Mouse (Mus musculus) adrenal gland, adult 18-20 months (tissue): ENCODE results near the gene Otogl. TPM values are rescaled to one million over a fixed set of nuclear protein-coding genes. Genes with fewer than 3 reads are reported as not detected.
"Not testable (repeated sequence)": the region's sequence is repeated elsewhere in the genome, so short reads cannot be mapped to it uniquely, and the experiment has no call there.

Experiments used
- DNase-seq, 2 experiments: peaks; one replicate each; pipeline ENCODE4 v3.0.0; 2021 to 2022; ENCODE audit warnings: low spot score in 2 of 2
- total RNA-seq, 2 experiments: library from RNA; stranded (reverse); gene quantifications; 1 replicate in 1 of 2; 2 replicates in 1 of 2; pipeline ENCODE4 v1.2.3; 2021

The Otogl gene
- total RNA-seq, 2 experiments from 2014 or later, result 0.23 to 0.45 TPM

DNA sequence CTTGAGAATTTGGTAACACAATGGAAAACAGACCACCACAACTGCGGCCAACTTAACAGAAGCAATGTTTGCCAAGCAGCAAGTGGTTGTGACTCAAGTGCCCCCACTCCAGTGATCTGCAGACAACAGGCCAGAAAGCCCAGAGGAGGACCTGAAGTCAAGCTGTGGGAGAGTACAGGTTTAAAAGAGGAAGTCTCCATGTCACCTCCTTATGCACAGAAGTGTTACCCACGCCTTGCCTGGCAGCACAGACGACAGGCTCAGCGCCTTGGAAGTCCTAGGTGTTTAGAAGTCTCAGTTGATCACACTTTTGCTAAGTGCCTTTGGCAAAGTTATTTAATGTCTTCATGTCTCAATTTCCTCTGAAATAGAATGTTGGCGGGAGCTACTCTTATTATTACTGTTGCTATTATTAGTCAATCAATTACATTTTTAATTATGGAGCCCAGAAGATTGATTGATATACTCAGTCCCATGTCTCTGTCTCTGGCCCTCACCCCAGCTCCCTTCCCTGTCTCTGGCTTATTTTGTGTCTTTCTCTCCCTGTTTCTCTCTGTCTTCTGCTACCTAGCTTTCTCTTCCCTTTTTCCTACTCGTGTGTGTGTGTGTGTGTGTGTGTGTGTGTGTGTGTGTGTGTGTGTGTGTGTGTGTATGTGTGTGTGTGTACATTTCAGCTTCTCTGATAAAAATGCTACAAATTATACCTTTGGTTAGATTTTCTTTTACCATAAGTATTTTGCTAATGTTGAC lies 101.1 kb downstream of the Otogl start:
- no peak for DNase-seq

DNA sequence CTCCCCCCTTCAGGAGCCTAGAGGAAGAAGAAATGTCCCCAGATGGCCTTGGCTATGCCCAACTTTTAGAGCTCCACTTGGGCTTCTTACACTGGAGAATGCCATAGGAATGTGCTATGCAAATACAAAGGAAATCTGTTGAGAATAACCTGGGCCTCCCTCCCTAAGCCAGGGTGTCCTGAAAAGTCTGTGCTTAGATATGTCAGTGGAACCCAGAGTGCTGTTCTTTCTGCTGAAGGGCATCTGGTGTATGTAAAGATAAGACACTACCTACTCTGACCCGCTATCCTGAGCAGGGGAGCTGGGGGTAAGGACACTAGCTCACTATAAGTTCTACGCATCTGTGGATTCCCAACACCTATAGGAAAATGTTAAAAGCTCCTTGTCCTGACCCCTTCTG lies 106.7 kb downstream of the Otogl start:
- no peak for DNase-seq

DNA sequence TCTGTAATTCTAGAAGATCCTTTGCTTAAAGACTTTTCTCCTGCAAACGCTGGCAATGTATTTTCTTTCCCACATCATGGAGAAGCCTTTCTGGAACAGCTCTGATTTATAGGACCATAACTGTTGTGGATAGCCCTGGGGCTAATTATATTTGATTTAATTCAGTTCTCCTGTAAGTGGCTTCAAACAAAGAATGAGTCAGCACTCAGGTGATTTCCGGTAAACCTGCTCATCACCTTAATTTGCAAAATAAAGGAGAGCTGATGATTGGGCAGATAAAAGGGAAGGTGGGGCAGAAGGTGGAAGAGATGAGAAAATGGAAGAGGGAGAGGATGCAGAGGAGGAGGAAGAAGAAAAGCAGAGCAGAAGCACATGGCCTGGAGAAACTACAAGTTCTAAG lies 107.6 kb downstream of the Otogl start:
- DNase-seq, result not testable (repeated sequence)

DNA sequence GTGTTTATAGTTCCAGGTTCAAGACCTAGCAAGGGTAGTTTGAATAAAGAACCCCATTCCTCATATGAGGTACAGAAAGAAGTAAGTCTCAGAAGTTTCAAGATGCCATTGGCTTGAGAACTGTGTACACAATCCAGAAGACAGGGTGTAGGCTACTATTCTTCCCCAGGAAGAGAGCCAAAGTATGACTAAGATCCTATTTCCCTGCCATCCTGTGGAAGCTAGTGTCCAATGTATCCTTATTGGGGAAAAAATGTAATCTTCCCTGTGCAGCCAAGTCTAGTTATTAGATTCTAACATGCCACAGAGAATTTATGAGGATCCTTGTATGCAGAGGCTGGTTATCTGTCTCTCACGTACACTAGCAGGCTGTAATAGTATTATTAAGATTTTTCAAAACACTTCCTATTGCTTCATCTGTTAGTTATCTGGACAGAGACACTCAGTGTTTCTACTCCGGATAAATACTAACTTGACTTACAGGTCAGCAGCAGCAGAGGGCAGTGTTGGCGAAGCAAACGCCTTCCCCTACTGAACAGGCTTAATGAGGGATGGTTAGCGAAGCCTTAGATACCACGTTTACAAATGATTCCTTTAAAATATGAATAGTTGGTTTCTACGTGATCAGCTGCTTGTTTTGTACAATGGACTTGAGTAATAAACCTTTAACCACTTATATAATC lies 112.1 kb downstream of the Otogl start:
- peak; percentile 36 to 45 for DNase-seq

DNA sequence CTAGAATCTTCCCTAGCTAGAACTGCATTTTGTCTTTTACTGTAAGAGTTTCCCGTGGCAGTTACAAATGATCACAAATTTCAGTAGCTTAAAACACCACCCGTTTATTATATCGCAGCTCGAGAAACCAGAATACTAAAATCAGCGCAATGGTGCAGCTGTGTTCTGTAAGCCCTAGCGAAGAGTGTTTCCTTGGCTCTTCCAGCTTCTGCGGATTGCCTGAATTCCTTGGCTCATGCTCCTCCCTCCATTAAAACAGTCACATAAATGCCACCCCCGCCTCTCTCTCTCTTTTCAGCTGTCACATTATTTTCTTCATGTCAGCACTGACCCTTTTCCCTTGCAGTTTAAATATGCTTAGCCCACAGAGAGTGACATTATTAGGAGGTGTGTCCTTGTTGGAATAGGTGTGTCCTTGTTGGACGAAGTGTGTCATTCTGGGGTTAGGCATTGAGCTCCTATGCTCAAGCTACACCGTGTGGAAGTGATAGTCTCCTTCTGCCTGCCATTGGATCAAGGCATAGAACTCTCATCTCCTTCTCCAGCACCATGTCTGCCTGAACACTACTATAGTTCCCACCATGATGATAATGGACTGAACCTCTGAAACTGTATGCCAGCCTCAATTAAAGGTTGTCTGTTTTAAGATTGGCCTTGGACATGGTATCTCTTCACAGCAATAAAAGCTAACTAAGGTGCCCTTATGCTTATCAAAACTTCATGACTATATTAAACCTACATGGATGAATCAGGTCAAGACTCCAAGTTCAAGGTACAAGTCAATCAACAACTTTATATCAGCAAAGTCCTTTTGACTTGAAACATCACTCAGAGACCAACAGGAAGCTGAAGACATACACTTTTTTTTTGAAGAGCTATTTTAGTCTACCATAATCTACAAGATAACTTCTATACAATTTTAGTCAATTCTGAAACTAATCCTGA lies 116.8 kb downstream of the Otogl start:
- no peak for DNase-seq

DNA sequence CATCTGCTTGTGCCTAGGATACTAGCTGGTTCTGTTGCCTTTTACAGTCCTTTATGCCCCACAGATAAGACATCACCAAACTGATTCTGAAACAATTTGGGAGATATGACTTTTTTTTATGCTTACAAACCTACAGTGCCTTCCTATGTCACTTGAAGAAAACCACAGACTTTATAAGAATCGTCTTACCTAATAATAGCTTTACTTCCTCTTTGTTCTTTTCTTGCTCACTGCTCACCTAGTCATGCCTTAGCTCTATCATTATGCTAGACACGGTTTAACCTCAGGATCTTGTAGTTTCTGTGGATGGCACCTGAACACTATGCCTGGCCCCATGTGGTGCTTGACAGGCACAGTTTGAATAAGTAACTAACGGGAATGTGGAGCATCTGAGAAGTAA lies 119.4 kb downstream of the Otogl start:
- no peak for DNase-seq

DNA sequence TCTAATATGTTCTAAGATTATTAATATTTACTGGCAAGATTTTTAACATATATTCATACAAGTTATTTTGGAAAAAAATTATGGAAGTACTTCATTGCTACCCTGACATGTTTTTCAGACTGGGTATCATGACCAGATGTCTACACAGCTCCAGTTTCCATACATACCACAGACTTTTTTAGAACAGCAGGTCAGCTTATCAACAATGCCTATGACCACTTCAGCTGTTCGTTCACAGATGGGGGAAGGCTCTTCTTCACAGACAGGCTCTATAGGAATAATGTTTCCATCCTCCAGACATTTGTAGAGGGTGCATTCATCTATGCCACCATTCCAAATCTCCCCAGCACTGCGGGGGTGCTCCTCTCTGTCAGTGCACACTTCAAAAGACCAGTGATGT lies 132.4 kb downstream of the Otogl start:
- DNase-seq, result no peak

DNA sequence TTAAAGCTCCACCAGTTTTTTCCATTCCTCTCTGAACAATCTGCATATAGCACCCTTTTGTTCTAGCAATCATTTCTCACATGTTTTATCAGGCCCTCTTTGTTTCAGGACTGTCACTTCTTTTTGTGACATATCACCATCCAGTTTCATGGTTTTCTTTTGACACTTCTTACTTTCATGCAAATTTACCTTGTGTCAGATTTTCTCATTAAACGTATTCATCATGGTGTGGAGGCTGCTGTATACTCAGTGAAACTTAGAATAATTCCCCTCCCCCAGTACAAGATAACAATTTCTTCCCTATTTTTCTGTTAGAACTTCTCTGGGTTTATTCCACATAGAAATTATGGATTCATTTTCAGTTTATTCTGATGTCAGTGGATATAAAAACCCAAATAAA lies 152.3 kb downstream of the Otogl start:
- DNase-seq, result no peak

DNA sequence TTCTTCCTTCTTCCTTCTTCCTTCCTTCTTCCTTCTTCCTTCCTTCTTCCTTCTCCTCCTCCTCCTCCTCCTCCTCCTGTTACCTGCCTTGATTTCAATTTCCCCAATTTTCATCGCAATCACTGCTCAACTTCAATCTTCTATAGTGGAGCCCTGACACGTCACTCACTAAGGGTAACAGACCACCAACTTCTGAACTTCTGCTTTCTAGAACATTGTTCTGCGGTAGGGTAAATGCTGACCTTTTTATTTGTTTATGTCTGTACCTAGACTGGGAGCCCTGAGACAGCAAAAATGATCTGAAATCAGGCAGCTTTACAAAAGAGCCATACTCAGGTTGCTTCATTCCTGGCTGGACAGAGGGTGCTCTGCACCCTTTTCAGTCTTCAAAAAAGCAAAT lies 158.5 kb downstream of the Otogl start:
- DNase-seq, result no peak

DNA sequence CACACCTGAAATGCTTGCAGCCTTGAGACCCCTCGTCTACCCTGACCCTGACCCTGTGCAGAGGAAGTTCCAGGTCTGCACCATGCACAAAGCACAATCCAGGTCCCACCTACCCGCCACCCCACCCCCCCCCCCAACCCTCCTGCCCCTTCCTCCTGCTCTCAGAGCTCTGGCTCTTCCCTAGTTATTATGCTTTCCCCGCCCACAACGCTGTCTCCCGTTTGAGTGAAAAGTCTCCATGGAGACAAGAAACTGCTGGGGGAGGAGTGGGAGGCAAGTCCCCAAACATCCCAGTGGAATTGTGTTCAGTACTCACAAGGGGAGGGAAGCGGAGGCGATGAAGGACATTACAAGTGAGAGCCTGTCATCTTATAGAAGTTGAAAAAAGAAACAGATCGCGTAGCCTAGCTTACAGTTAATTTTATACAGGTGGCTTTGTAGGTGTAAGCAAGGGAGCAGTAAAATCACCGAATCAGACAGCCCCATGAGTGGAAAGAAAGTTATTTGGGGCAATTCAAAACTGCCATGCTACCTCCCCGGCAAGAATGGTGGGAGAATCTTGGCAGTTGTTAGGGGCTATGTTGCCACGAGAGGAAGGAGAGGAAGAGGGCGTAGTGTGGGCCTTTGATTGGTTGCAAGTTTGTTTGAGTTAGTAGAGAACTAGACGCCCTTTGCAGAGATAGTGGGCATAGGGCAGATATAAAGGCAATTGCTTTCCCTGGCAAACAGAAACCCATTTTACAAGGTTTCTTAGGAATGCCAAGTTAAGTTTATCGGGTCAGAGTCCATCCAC lies 159.4 kb downstream of the Otogl start:
- no peak for DNase-seq

DNA sequence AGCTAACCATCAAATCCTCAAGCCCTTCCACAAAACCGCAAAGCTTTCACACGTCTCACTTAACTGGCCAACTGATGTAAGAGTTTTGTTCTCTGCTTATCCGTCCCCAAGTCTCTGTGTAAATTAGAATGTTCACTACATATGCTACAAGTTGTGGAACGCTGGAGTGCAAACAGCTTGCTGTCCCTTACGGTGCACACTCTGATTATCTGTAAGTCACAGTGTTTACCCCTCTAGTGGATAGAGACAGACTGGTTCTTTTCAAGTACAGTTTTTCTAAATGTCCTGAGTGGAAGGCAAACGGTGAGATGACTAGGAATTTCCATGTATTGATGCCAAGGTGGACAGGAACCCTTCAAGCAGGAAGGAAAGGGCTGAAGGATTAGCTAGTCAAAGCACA lies 160.0 kb downstream of the Otogl start:
- no peak for DNase-seq

DNA sequence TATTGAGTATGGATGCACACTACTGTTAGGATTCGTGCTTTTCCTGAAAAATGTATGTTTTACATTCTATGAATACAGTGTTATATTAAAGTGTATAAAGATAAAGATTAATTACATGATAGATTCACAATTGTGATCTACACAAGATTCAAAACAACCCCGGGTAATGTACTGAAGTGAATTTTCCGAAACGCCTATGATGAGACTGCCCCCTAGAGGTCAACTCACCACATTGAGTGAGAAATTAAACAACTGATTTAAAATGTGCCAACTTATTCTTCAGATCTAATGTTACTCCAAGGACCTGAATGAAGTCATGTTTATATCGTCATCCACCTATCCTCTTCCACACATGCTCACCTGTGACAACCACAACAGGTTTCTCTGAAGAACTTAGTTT lies 164.4 kb downstream of the Otogl start:
- no peak for DNase-seq

DNA sequence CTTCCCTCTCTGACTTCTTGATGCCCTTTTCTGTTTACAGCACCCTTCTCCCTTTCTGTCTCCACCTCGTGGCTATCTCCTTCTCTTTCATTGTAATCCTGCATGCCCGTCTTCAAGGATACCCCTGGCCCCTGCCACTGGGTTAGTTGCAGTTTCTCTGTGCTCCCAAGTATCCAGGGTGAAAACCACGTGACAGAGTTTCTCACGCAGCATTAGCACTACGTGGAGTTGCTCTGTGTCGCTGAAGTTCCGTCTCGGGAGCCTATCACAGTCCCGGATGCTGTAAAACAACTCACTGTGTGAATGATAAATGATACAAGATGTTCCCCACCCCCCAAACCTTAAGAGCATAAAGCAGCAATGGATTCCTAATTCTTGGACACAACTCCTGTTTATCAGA lies 165.2 kb downstream of the Otogl start:
- DNase-seq, result no peak

DNA sequence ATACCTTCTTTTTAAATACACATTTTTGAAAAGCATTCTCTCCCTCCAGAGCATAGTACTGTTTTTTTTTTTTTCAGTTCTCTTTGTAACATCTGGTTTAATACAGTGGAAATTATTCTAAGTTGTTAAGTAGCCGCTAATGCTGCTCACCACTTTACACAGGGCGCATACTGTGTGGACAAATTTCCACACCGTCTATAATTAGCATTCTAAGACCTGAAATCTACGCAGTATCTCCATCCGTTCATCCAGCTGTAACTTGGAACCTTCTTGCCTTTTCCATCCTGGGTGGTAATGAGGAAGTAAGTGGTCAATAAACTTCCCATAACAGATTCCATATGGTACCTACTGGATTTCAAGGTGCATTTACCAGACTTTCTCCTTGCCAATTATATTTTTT lies 172.1 kb downstream of the Otogl start:
- DNase-seq, result no peak

DNA sequence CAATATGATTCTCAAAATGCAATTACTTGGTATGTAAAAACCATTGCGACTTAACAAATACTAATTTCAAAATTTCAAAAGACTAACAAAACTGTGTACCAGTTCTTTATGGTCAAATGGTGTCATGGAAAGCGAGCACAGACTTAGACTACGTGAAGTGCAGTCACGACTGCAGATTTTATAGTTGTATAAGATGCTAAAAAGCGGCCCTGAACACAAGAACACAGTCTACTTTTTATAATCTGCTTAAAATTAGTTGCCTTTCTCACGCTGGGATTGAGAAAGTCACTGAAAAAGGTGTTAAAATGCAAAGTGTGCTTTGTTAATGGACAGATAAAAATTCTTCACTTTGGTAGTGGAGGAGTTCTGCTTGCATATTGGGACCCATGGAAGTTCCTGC lies 174.2 kb downstream of the Otogl start:
- no peak for DNase-seq

DNA sequence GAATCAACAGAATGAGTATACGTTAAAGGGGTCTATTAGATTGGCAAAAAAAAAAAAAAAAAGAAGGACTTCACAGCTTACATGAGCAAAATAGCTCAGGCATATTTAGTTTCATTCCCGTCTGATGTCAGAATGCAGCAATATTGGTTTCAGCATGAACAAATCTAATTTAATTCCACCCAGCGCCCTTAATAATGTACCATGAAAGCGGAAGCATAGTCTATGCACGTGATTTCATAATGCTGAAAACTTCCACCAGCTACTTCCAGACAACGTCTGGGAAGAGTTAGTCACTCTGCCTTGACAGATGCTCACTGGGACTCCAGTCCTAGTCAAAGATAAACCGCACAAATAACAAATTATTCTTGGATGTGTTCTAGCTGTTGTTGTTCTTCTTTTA lies 176.5 kb downstream of the Otogl start:
- DNase-seq, result no peak

DNA sequence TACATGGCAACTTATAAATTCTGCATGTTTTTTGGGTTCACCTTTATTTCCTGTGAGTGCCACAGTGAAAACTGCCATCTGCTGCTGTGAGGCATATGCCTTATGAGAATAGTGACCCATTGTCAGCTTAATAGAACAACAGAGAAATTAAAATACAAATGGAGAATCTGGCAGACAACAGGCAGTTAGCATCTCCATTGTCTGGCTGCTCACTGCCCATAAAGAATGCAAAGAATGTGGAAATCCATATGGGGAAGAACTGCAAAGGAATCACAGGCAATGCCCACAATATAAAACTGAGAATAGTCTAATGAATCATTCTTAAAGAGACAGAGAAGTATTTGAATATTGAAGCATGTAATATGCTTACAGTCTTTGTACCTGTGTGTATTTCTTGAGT lies 177.6 kb downstream of the Otogl start:
- no peak for DNase-seq

DNA sequence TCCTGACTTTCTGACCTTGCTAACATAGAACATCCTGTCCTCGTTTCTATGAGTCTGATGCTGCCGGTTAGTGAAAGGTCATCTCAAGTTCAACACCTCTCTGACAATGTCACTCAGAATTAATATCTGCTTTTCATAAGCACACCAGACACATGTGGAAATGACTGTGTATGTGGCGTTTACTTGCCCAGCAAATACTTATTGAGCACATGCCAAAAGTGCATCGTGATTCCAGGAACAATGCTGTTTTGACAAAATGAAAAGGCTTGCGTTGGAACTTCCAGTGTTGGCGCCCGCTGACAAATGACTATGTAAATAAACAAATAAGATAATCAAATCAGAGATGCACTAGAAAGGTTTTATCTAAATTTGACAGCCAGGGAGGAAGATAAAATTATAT lies 186.3 kb downstream of the Otogl start:
- DNase-seq, result no peak

DNA sequence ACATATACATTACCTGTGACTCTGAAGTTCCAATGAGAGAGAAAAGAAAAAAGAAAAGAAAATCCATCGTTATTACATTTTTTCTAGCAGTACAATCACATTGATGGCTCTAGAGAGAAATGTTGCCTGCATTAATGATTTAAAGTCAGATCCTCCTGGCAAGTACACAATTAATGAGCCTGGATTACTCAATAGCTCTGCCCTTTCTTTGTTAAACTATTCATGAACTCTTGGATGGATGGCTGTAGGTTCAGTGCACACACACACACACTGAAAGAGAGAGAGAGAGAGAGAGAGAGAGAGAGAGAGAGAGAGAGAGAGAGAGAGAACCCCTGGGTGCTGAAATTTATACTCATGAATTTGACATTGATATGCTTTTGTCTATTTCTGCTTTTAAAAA lies 192.1 kb downstream of the Otogl start, which contains the start of gene Ptprq:
Ptprq (minus strand) TSS at position 246 of the 400 bp plus-strand sequence.
- DNase-seq, result no peak
